Mouse (Mus musculus): ENCODE results near the gene Uck2. TPM values are rescaled to one million over a fixed set of nuclear protein-coding genes. Genes with fewer than 3 reads are reported as not detected.
A peak's percentile ranks its signal among the peaks of the same experiment; 100 is the strongest.

Gene Uck2
- polyA plus RNA-seq, 1 experiment from 2014 or later = 65.4 TPM

- no peaks in the 10 kb centered on the region for H3K36me3 ChIP-seq (ENCODE audit: control insufficient read depth, insufficient read depth, low read length)
- no peak overlapping the region for H3K9ac ChIP-seq (ENCODE audit: low read length)
- H3K27ac ChIP-seq (ENCODE audit: low read length) = no peak overlapping the region
- H3K4me2 ChIP-seq (ENCODE audit: low read depth, low read length) = no peak overlapping the region
- peaks cover 33% of the 10 kb centered on the region for H3K4me1 ChIP-seq (ENCODE audit: control insufficient read depth, insufficient read depth, low read length)
- H3K27me3 ChIP-seq (ENCODE audit: control insufficient read depth, insufficient read depth, low read length) = no peaks in the 10 kb centered on the region
- H3K9me3 ChIP-seq (replicated peaks; ENCODE audit: control insufficient read depth, low read length) = no peaks in the 10 kb centered on the region
- ATAC-seq (ENCODE audit: insufficient read depth, low FRiP score) = no peak
- no peak overlapping the region for H3K4me3 ChIP-seq (replicated peaks; ENCODE audit: low read length)
- 75% methylated on average over 5 of the region's 5 CpGs for WGBS
Measured at GRCm38 (mm10) chr1:167287156-167287555, 2.0 kb upstream of the Uck2 start.

- Histone ChIP-seq H3K4me2 (ENCODE audit: low read depth, low read length) (peak overlapping the region; percentile 82), H3K4me1 (ENCODE audit: control insufficient read depth, insufficient read depth, low read length) (peaks cover 32% of the 10 kb centered on the region), H3K4me3 (replicated peaks; ENCODE audit: low read length) (peak overlapping the region; percentile 62), H3K36me3 (ENCODE audit: control insufficient read depth, insufficient read depth, low read length) (no peaks in the 10 kb centered on the region), H3K27me3 (ENCODE audit: control insufficient read depth, insufficient read depth, low read length) (no peaks in the 10 kb centered on the region), H3K9me3 (replicated peaks; ENCODE audit: control insufficient read depth, low read length) (no peaks in the 10 kb centered on the region), H3K9ac (ENCODE audit: low read length) (peak overlapping the region; percentile 90), H3K27ac (ENCODE audit: low read length) (peak overlapping the region; percentile 94; the same call in 1 of the 2 replicates)
- 2% methylated on average over 8 of the region's 8 CpGs for WGBS
- no peak for ATAC-seq (ENCODE audit: insufficient read depth, low FRiP score)
Measured at GRCm38 (mm10) chr1:167285356-167285755, 236 bp upstream of the Uck2 start.

- ATAC-seq (ENCODE audit: insufficient read depth, low FRiP score) = peak; percentile 94
- H3K27me3 ChIP-seq (ENCODE audit: control insufficient read depth, insufficient read depth, low read length) = no peaks in the 10 kb centered on the region
- peak overlapping the region; percentile 82 for H3K4me2 ChIP-seq (ENCODE audit: low read depth, low read length)
- H3K4me1 ChIP-seq (ENCODE audit: control insufficient read depth, insufficient read depth, low read length) = peaks cover 27% of the 10 kb centered on the region
- peak overlapping the region; percentile 90 for H3K9ac ChIP-seq (ENCODE audit: low read length)
- H3K9me3 ChIP-seq (replicated peaks; ENCODE audit: control insufficient read depth, low read length) = no peaks in the 10 kb centered on the region
- WGBS = 0% methylated on average over 51 of the region's 51 CpGs
- peak overlapping the region; percentile 62 for H3K4me3 ChIP-seq (replicated peaks; ENCODE audit: low read length)
- H3K36me3 ChIP-seq (ENCODE audit: control insufficient read depth, insufficient read depth, low read length) = no peaks in the 10 kb centered on the region
- H3K27ac ChIP-seq (ENCODE audit: low read length) = peak overlapping the region; percentile 94
Measured at GRCm38 (mm10) chr1:167284837-167285319, 242 bp downstream of the Uck2 start.

GRCm38 (mm10) chr1:167284258-167284836 lies 773 bp downstream of the Uck2 start:
- Histone ChIP-seq H3K9ac (ENCODE audit: low read length) (peak overlapping the region; percentile 90), H3K4me1 (ENCODE audit: control insufficient read depth, insufficient read depth, low read length) (peaks cover 23% of the 10 kb centered on the region), H3K4me3 (replicated peaks; ENCODE audit: low read length) (peak overlapping the region; percentile 62), H3K27ac (ENCODE audit: low read length) (peak overlapping the region; percentile 94), H3K9me3 (replicated peaks; ENCODE audit: control insufficient read depth, low read length) (no peaks in the 10 kb centered on the region), H3K27me3 (ENCODE audit: control insufficient read depth, insufficient read depth, low read length) (no peaks in the 10 kb centered on the region), H3K4me2 (ENCODE audit: low read depth, low read length) (peak overlapping the region; percentile 82), H3K36me3 (ENCODE audit: control insufficient read depth, insufficient read depth, low read length) (no peaks in the 10 kb centered on the region)
- peak; percentile 9; the same call in 1 of the 2 replicates for ATAC-seq (ENCODE audit: insufficient read depth, low FRiP score)
- whole genome bisulfite sequencing = under 1% methylated on average over 73 of the region's 73 CpGs

GRCm38 (mm10) chr1:167283441-167284257 lies 1.5 kb downstream of the Uck2 start:
- under 1% methylated on average over 44 of the region's 44 CpGs for WGBS
- no peak for ATAC-seq (ENCODE audit: insufficient read depth, low FRiP score)

GRCm38 (mm10) chr1:167282768-167283167 lies 2.4 kb downstream of the Uck2 start:
- Histone ChIP-seq H3K36me3 (ENCODE audit: control insufficient read depth, insufficient read depth, low read length) (no peaks in the 10 kb centered on the region), H3K4me1 (ENCODE audit: control insufficient read depth, insufficient read depth, low read length) (peaks cover 18% of the 10 kb centered on the region), H3K9me3 (replicated peaks; ENCODE audit: control insufficient read depth, low read length) (no peaks in the 10 kb centered on the region), H3K4me2 (ENCODE audit: low read depth, low read length) (peak overlapping the region; percentile 82), H3K4me3 (replicated peaks; ENCODE audit: low read length) (peak overlapping the region; percentile 62), H3K27ac (ENCODE audit: low read length) (no peak overlapping the region), H3K27me3 (ENCODE audit: control insufficient read depth, insufficient read depth, low read length) (no peaks in the 10 kb centered on the region), H3K9ac (ENCODE audit: low read length) (peak overlapping the region; percentile 90; the same call in 1 of the 2 replicates)
- ATAC-seq (ENCODE audit: insufficient read depth, low FRiP score) = no peak
- WGBS = 41% methylated on average over 5 of the region's 5 CpGs

More at GRCm38 (mm10) chr1:167283441-167284257, 1.5 kb downstream of the Uck2 start:
- Histone ChIP-seq H3K9ac (ENCODE audit: low read length) (peak overlapping the region; percentile 90), H3K4me2 (ENCODE audit: low read depth, low read length) (peak overlapping the region; percentile 82), H3K27ac (ENCODE audit: low read length) (peak overlapping the region; percentile 94), H3K4me3 (replicated peaks; ENCODE audit: low read length) (peak overlapping the region; percentile 62), H3K36me3 (ENCODE audit: control insufficient read depth, insufficient read depth, low read length) (no peaks in the 10 kb centered on the region), H3K4me1 (ENCODE audit: control insufficient read depth, insufficient read depth, low read length) (peaks cover 18% of the 10 kb centered on the region), H3K9me3 (replicated peaks; ENCODE audit: control insufficient read depth, low read length) (no peaks in the 10 kb centered on the region), H3K27me3 (ENCODE audit: control insufficient read depth, insufficient read depth, low read length) (no peaks in the 10 kb centered on the region)

GRCm38 (mm10) chr1:167282112-167282511 lies 3.0 kb downstream of the Uck2 start:
- no peak overlapping the region for H3K9ac ChIP-seq (ENCODE audit: low read length)
- H3K4me2 ChIP-seq (ENCODE audit: low read depth, low read length) = no peak overlapping the region
- no peak overlapping the region for H3K4me3 ChIP-seq (replicated peaks; ENCODE audit: low read length)
- no peaks in the 10 kb centered on the region for H3K27me3 ChIP-seq (ENCODE audit: control insufficient read depth, insufficient read depth, low read length)
- no peaks in the 10 kb centered on the region for H3K36me3 ChIP-seq (ENCODE audit: control insufficient read depth, insufficient read depth, low read length)
- H3K27ac ChIP-seq (ENCODE audit: low read length) = no peak overlapping the region
- no peak for ATAC-seq (ENCODE audit: insufficient read depth, low FRiP score)
- H3K9me3 ChIP-seq (replicated peaks; ENCODE audit: control insufficient read depth, low read length) = no peaks in the 10 kb centered on the region
- peaks cover 18% of the 10 kb centered on the region for H3K4me1 ChIP-seq (ENCODE audit: control insufficient read depth, insufficient read depth, low read length)
- WGBS = 77% methylated on average over 3 of the region's 3 CpGs

DNA sequence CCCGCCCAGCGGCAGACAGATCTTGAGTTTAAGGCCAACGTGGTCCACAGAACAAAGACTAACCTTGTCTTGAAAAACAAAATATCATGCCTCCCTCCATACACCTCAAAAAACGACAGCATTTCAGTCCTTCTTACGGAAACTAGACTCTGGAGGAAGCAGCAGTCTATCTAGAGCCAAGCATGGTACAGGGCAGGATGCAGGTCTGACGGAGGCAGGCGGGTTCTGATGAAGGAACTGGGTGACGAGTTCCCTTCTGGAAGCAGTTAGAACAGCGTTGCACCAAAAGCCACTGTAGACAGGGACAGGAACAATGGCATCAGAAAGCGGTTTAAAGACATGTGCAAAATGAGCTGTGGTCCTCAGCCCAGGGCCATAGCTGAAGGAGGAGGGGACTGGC lies 5.1 kb downstream of the Uck2 start:
- Histone ChIP-seq H3K4me1 (ENCODE audit: control insufficient read depth, insufficient read depth, low read length) (peaks cover 11% of the 10 kb centered on the region), H3K4me2 (ENCODE audit: low read depth, low read length) (no peak overlapping the region), H3K27ac (ENCODE audit: low read length) (no peak overlapping the region), H3K4me3 (replicated peaks; ENCODE audit: low read length) (no peak overlapping the region), H3K9me3 (replicated peaks; ENCODE audit: control insufficient read depth, low read length) (no peaks in the 10 kb centered on the region), H3K27me3 (ENCODE audit: control insufficient read depth, insufficient read depth, low read length) (no peaks in the 10 kb centered on the region), H3K36me3 (ENCODE audit: control insufficient read depth, insufficient read depth, low read length) (no peaks in the 10 kb centered on the region), H3K9ac (ENCODE audit: low read length) (no peak overlapping the region)
- ATAC-seq (ENCODE audit: insufficient read depth, low FRiP score) = no peak
- WGBS = 85% methylated on average over 10 of the region's 10 CpGs

GRCm38 (mm10) chr1:167279160-167279715 lies 5.9 kb downstream of the Uck2 start:
- H3K27ac ChIP-seq (ENCODE audit: low read length) = no peak overlapping the region
- WGBS = 76% methylated on average over 13 of the region's 13 CpGs
- H3K4me3 ChIP-seq (replicated peaks; ENCODE audit: low read length) = no peak overlapping the region
- no peaks in the 10 kb centered on the region for H3K36me3 ChIP-seq (ENCODE audit: control insufficient read depth, insufficient read depth, low read length)
- no peak for ATAC-seq (ENCODE audit: insufficient read depth, low FRiP score)
- H3K27me3 ChIP-seq (ENCODE audit: control insufficient read depth, insufficient read depth, low read length) = no peaks in the 10 kb centered on the region
- H3K4me2 ChIP-seq (ENCODE audit: low read depth, low read length) = no peak overlapping the region
- H3K9ac ChIP-seq (ENCODE audit: low read length) = no peak overlapping the region; the same call in 1 of the 2 replicates
- H3K4me1 ChIP-seq (ENCODE audit: control insufficient read depth, insufficient read depth, low read length) = peaks cover 16% of the 10 kb centered on the region
- no peaks in the 10 kb centered on the region for H3K9me3 ChIP-seq (replicated peaks; ENCODE audit: control insufficient read depth, low read length)
